Mouse (Mus musculus) layer of hippocampus, adult 6 months (tissue): ENCODE data around the gene Eea1. TPM values are rescaled to one million over a fixed set of nuclear protein-coding genes. Genes with fewer than 3 reads are reported as not detected.

ENCODE experiments used
- long read RNA-seq, 2 experiments: library from polyadenylated mRNA; unstranded; transcript quantifications; one replicate each; pipeline ENCODE4 v2.0.0; 2019 to 2020
- polyA plus RNA-seq: library from polyadenylated mRNA; unstranded; fragments of <200 nt; fragmentation: Nextera tagmentation; gene quantifications from 2 replicates; pipeline ENCODE4 v1.2.3, GENCODE M21; 2021

Eea1 gene
- polyA plus RNA-seq, result 36.7 and 39.0 TPM in 2 replicates
- long read RNA-seq, experiment 1, partial matches to known transcripts, result 56 of 67 reads
- long read RNA-seq, experiment 1, other reads (novel, unspliced or antisense), result 11 of 67 reads
- long read RNA-seq, experiment 2, partial matches to known transcripts, result 73 of 79 reads
- long read RNA-seq, experiment 2, other reads (novel, unspliced or antisense), result 6 of 79 reads

DNA sequence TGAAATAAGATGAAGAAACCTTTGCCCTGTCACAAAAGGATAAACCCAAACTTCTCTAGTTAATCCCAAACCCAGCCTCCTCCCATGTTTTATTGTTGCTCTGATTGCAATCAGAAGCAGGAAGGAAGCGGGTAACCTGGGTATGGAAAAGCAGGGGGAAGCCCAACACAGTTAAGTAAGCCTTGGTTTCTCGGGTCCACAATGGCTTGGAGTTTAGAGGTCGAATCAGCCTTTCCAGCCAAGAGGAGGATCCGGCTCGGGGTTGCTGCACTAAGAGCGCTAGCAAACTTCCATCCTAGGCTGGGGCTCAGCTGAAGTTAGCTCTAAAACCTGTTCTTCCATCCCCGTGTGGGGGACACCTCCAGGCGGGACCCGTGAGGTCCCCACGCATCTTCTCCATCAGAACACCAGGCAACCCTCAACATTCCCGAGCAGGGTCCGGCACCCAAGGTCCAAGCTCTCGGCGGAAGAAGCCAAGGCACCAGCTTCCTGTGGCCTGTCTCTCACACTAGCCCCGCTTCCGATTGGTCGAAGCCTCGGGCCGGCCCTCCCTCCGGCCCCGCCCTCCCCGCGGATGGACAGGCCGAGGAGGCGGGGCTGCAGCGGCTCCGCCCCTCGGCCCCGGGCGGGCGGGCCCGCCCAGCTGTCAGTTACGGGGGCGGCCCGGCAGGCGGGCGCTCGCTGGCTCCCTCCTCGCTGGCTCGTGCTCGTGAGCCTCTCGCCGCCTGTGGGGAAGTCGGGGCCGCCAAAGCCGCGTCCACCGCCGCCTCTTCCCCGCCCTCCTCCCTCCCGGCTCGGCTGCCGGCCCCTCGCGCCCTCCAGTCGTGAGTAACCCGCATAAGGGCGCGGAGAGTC lies at the start of gene Eea1:
Gene Eea1 (plus strand): TSS at position 605 of the 855 bp plus-strand sequence.

Other genes with a start within 250 kb of the Eea1 start
- gene Gm33543, start 97.7 kb upstream of the Eea1 start, polyA plus RNA-seq, result 0.20 and 0.39 TPM in 2 replicates
- gene Gm5426, start 196.0 kb downstream of the Eea1 start, polyA plus RNA-seq, result not detected in 2 replicates